Mouse (Mus musculus): Measurements from ENCODE around the gene Scgb1b15.
"Not testable (repeated sequence)": the region's sequence is repeated elsewhere in the genome, so short reads cannot be mapped to it uniquely, and the experiment has no call there.

The Scgb1b15 gene

GRCm38 (mm10) chr7:32836254-32836653, at the start of gene Scgb1b15:
TSS of gene Scgb1b15 (plus strand) at chr7:32836554.
- not testable (repeated sequence) for DNase-seq (ENCODE audit: low spot score)

- not testable (repeated sequence) for DNase-seq (ENCODE audit: low spot score)
These were observed 6.8 kb upstream of the Scgb1b15 start, which contains the start of gene Scgb2b15 for GRCm38 (mm10) chr7:32829562-32829961. TSS of gene Scgb2b15 (minus strand) at chr7:32829662.

Measured in left cerebral cortex, adult 11 months (tissue).